Mouse (Mus musculus): ENCODE measurements around the gene Lrrc8c. TPM values are rescaled to one million over a fixed set of nuclear protein-coding genes. Genes with fewer than 3 reads are reported as not detected.

Lrrc8c gene
- polyA plus RNA-seq, 1 experiment, result 7.1 TPM

GRCm38 (mm10) chr5:105512297-105512696 is 6.9 kb upstream of the Lrrc8c start:
- Histone ChIP-seq H3K4me3 (ENCODE audit: insufficient read depth, poor library complexity, severe bottlenecking) (no peak overlapping the region), H3ac (ENCODE audit: control insufficient read depth, insufficient read length, low read depth) (no peak overlapping the region), H3K79me2 (ENCODE audit: control insufficient read depth, insufficient read depth) (no peaks in the 10 kb centered on the region), H3K79me3 (ENCODE audit: low read depth) (no peaks in the 10 kb centered on the region), H3K27me3 (ENCODE audit: control insufficient read depth, insufficient read depth, insufficient read length) (no peaks in the 10 kb centered on the region), H3K36me3 (ENCODE audit: control insufficient read depth, insufficient read depth) (no peaks in the 10 kb centered on the region)
- TF ChIP-seq MAX (IDR thresholded peaks at IDR 0.05), result no peak
- no peak for TF ChIP-seq CEBPB (IDR thresholded peaks at IDR 0.05; ENCODE audit: low read depth)
- no peak for TF ChIP-seq USF1 (IDR thresholded peaks at IDR 0.05; ENCODE audit: low read depth)
- no peak for TF ChIP-seq MYOG (IDR thresholded peaks at IDR 0.05; ENCODE audit: control insufficient read depth, extremely low read depth, insufficient read length)
- no peak for TF ChIP-seq MYOD1 (IDR thresholded peaks at IDR 0.05; ENCODE audit: control insufficient read depth, insufficient read length, low read depth)
- TF ChIP-seq CTCF (IDR thresholded peaks at IDR 0.05; ENCODE audit: control insufficient read depth, insufficient read depth, insufficient read length), result no peak
- no peak for TF ChIP-seq FOSL1 (IDR thresholded peaks at IDR 0.05; ENCODE audit: insufficient read depth, low read length, poor library complexity, severe bottlenecking)

- no peaks in the 10 kb centered on the region for H3K27me3 ChIP-seq (ENCODE audit: control insufficient read depth, insufficient read depth, insufficient read length)
- no peaks in the 10 kb centered on the region for H3K36me3 ChIP-seq (ENCODE audit: control insufficient read depth, insufficient read depth)
- H3K79me3 ChIP-seq (ENCODE audit: low read depth), result peaks cover 2% of the 10 kb centered on the region
- no peak for TF ChIP-seq MAX (IDR thresholded peaks at IDR 0.05)
- no peak for TF ChIP-seq MYOG (IDR thresholded peaks at IDR 0.05; ENCODE audit: control insufficient read depth, extremely low read depth, insufficient read length)
- TF ChIP-seq CTCF (IDR thresholded peaks at IDR 0.05; ENCODE audit: control insufficient read depth, insufficient read depth, insufficient read length), result no peak
- TF ChIP-seq CEBPB (IDR thresholded peaks at IDR 0.05; ENCODE audit: low read depth), result no peak
- TF ChIP-seq MYOD1 (IDR thresholded peaks at IDR 0.05; ENCODE audit: control insufficient read depth, insufficient read length, low read depth), result no peak
- no peak for TF ChIP-seq USF1 (IDR thresholded peaks at IDR 0.05; ENCODE audit: low read depth)
- TF ChIP-seq FOSL1 (IDR thresholded peaks at IDR 0.05; ENCODE audit: insufficient read depth, low read length, poor library complexity, severe bottlenecking), result no peak
- H3K79me2 ChIP-seq (ENCODE audit: control insufficient read depth, insufficient read depth), result peaks cover 11% of the 10 kb centered on the region
- no peak overlapping the region for H3K4me3 ChIP-seq (ENCODE audit: insufficient read depth, poor library complexity, severe bottlenecking)
- no peak overlapping the region for H3ac ChIP-seq (ENCODE audit: control insufficient read depth, insufficient read length, low read depth)
Measured at GRCm38 (mm10) chr5:105515532-105515931, 3.7 kb upstream of the Lrrc8c start.

GRCm38 (mm10) chr5:105516290-105516689 is 2.9 kb upstream of the Lrrc8c start:
- Histone ChIP-seq H3K4me3 (ENCODE audit: insufficient read depth, poor library complexity, severe bottlenecking) (no peak overlapping the region), H3K27me3 (ENCODE audit: control insufficient read depth, insufficient read depth, insufficient read length) (no peaks in the 10 kb centered on the region), H3K79me3 (ENCODE audit: low read depth) (peaks cover 5% of the 10 kb centered on the region), H3K36me3 (ENCODE audit: control insufficient read depth, insufficient read depth) (no peaks in the 10 kb centered on the region), H3K79me2 (ENCODE audit: control insufficient read depth, insufficient read depth) (peaks cover 18% of the 10 kb centered on the region), H3ac (ENCODE audit: control insufficient read depth, insufficient read length, low read depth) (no peak overlapping the region)
- no peak for TF ChIP-seq CTCF (IDR thresholded peaks at IDR 0.05; ENCODE audit: control insufficient read depth, insufficient read depth, insufficient read length)
- no peak for TF ChIP-seq CEBPB (IDR thresholded peaks at IDR 0.05; ENCODE audit: low read depth)
- no peak for TF ChIP-seq MYOD1 (IDR thresholded peaks at IDR 0.05; ENCODE audit: control insufficient read depth, insufficient read length, low read depth)
- TF ChIP-seq MAX (IDR thresholded peaks at IDR 0.05), result no peak
- TF ChIP-seq MYOG (IDR thresholded peaks at IDR 0.05; ENCODE audit: control insufficient read depth, extremely low read depth, insufficient read length), result no peak
- TF ChIP-seq USF1 (IDR thresholded peaks at IDR 0.05; ENCODE audit: low read depth), result no peak
- TF ChIP-seq FOSL1 (IDR thresholded peaks at IDR 0.05; ENCODE audit: insufficient read depth, low read length, poor library complexity, severe bottlenecking), result no peak

GRCm38 (mm10) chr5:105517992-105518625 is 1.1 kb upstream of the Lrrc8c start:
- H3K27me3 ChIP-seq (ENCODE audit: control insufficient read depth, insufficient read depth, insufficient read length), result no peaks in the 10 kb centered on the region
- peaks cover 7% of the 10 kb centered on the region for H3K79me3 ChIP-seq (ENCODE audit: low read depth)
- TF ChIP-seq MYOD1 (IDR thresholded peaks at IDR 0.05; ENCODE audit: control insufficient read depth, insufficient read length, low read depth), result no peak
- H3ac ChIP-seq (ENCODE audit: control insufficient read depth, insufficient read length, low read depth), result no peak overlapping the region
- H3K4me3 ChIP-seq (ENCODE audit: insufficient read depth, poor library complexity, severe bottlenecking), result peak overlapping the region; percentile 75
- H3K79me2 ChIP-seq (ENCODE audit: control insufficient read depth, insufficient read depth), result peaks cover 31% of the 10 kb centered on the region
- no peaks in the 10 kb centered on the region for H3K36me3 ChIP-seq (ENCODE audit: control insufficient read depth, insufficient read depth)

GRCm38 (mm10) chr5:105518626-105519095 is 527 bp upstream of the Lrrc8c start:
- peak overlapping the region; percentile 75 for H3K4me3 ChIP-seq (ENCODE audit: insufficient read depth, poor library complexity, severe bottlenecking)
- H3K79me3 ChIP-seq (ENCODE audit: low read depth), result peaks cover 7% of the 10 kb centered on the region
- H3K79me2 ChIP-seq (ENCODE audit: control insufficient read depth, insufficient read depth), result peaks cover 31% of the 10 kb centered on the region
- peak overlapping the region; percentile 76 for H3ac ChIP-seq (ENCODE audit: control insufficient read depth, insufficient read length, low read depth)
- no peaks in the 10 kb centered on the region for H3K27me3 ChIP-seq (ENCODE audit: control insufficient read depth, insufficient read depth, insufficient read length)
- TF ChIP-seq CTCF (IDR thresholded peaks at IDR 0.05; ENCODE audit: control insufficient read depth, insufficient read depth, insufficient read length), result no peak
- TF ChIP-seq FOSL1 (IDR thresholded peaks at IDR 0.05; ENCODE audit: insufficient read depth, low read length, poor library complexity, severe bottlenecking), result no peak
- no peak for TF ChIP-seq MYOG (IDR thresholded peaks at IDR 0.05; ENCODE audit: control insufficient read depth, extremely low read depth, insufficient read length)
- TF ChIP-seq USF1 (IDR thresholded peaks at IDR 0.05; ENCODE audit: low read depth), result no peak
- TF ChIP-seq MYOD1 (IDR thresholded peaks at IDR 0.05; ENCODE audit: control insufficient read depth, insufficient read length, low read depth), result no peak
- no peak for TF ChIP-seq CEBPB (IDR thresholded peaks at IDR 0.05; ENCODE audit: low read depth)
- no peak for TF ChIP-seq MAX (IDR thresholded peaks at IDR 0.05)
- H3K36me3 ChIP-seq (ENCODE audit: control insufficient read depth, insufficient read depth), result no peaks in the 10 kb centered on the region

- H3K27me3 ChIP-seq (ENCODE audit: control insufficient read depth, insufficient read depth, insufficient read length), result no peaks in the 10 kb centered on the region
- peaks cover 31% of the 10 kb centered on the region for H3K79me2 ChIP-seq (ENCODE audit: control insufficient read depth, insufficient read depth)
- H3K4me3 ChIP-seq (ENCODE audit: insufficient read depth, poor library complexity, severe bottlenecking), result peak overlapping the region; percentile 75
- TF ChIP-seq USF1 (IDR thresholded peaks at IDR 0.05; ENCODE audit: low read depth) (no peak), MAX (IDR thresholded peaks at IDR 0.05) (no peak), MYOD1 (IDR thresholded peaks at IDR 0.05; ENCODE audit: control insufficient read depth, insufficient read length, low read depth) (no peak)
- peaks cover 7% of the 10 kb centered on the region for H3K36me3 ChIP-seq (ENCODE audit: control insufficient read depth, insufficient read depth)
- peak overlapping the region; percentile 88 for H3ac ChIP-seq (ENCODE audit: control insufficient read depth, insufficient read length, low read depth)
- H3K79me3 ChIP-seq (ENCODE audit: low read depth), result peaks cover 7% of the 10 kb centered on the region
Measured at GRCm38 (mm10) chr5:105519976-105520300, 750 bp downstream of the Lrrc8c start.
